Mouse (Mus musculus): ENCODE measurements around the gene Ap2a2. TPM values are rescaled to one million over a fixed set of nuclear protein-coding genes. Genes with fewer than 3 reads are reported as not detected.

The Ap2a2 gene
- polyA plus RNA-seq, 2 experiments = 39.5 to 71.6 TPM

- no peaks in the 10 kb centered on the region for H3K27me3 ChIP-seq (ENCODE audit: control insufficient read depth, insufficient read depth, low read length)
- H3K9ac ChIP-seq (ENCODE audit: low read depth, low read length, severe bottlenecking) = no peak overlapping the region
- no peak for ATAC-seq (ENCODE audit: low FRiP score, low read depth)
- H3K27ac ChIP-seq (replicated peaks; ENCODE audit: low read depth, low read length) = no peak overlapping the region
- no peaks in the 10 kb centered on the region for H3K4me1 ChIP-seq (ENCODE audit: control insufficient read depth, insufficient read depth, low read length)
- no peaks in the 10 kb centered on the region for H3K36me3 ChIP-seq (ENCODE audit: control insufficient read depth, insufficient read depth, low read length)
- TF ChIP-seq POLR2A (IDR thresholded peaks at IDR 0.05; ENCODE audit: borderline replicate concordance, extremely low read depth, insufficient read depth, insufficient read length) = no peak
- no peak for DNase-seq (ENCODE audit: low spot score)
- H3K9me3 ChIP-seq (ENCODE audit: control insufficient read depth, low read length) = no peaks in the 10 kb centered on the region
- H3K4me3 ChIP-seq (replicated peaks; ENCODE audit: low read length) = no peak overlapping the region
- 84% methylated on average over 5 of the region's 5 CpGs for WGBS
- no peak overlapping the region for H3K4me2 ChIP-seq (replicated peaks; ENCODE audit: low read depth, low read length, severe bottlenecking)
Observed at GRCm38 (mm10) chr7:141671626-141672291, 109.8 kb downstream of the Ap2a2 start.

- DNase-seq (ENCODE audit: low spot score) (no peak), ATAC-seq (ENCODE audit: low FRiP score, low read depth) (no peak)
- TF ChIP-seq POLR2A (IDR thresholded peaks at IDR 0.05; ENCODE audit: borderline replicate concordance, extremely low read depth, insufficient read depth, insufficient read length) = no peak
- no peak overlapping the region for H3K4me3 ChIP-seq (replicated peaks; ENCODE audit: low read length)
- no peaks in the 10 kb centered on the region for H3K4me1 ChIP-seq (ENCODE audit: control insufficient read depth, insufficient read depth, low read length)
- H3K9me3 ChIP-seq (ENCODE audit: control insufficient read depth, low read length) = no peaks in the 10 kb centered on the region
- H3K36me3 ChIP-seq (ENCODE audit: control insufficient read depth, insufficient read depth, low read length) = no peaks in the 10 kb centered on the region
- H3K27me3 ChIP-seq (ENCODE audit: control insufficient read depth, insufficient read depth, low read length) = no peaks in the 10 kb centered on the region
- H3K9ac ChIP-seq (ENCODE audit: low read depth, low read length, severe bottlenecking) = no peak overlapping the region
- 83% methylated on average over 4 of the region's 4 CpGs for WGBS
- H3K4me2 ChIP-seq (replicated peaks; ENCODE audit: low read depth, low read length, severe bottlenecking) = no peak overlapping the region
- no peak overlapping the region for H3K27ac ChIP-seq (replicated peaks; ENCODE audit: low read depth, low read length)
Observed at GRCm38 (mm10) chr7:141678922-141679321, 116.9 kb downstream of the Ap2a2 start.

Small RNA genes lying within 50 kb of the gene (microRNA-seq; reads per million reads assigned to microRNA genes)
- gene Mir7063 = 1.8 reads per million

Other genes starting within 250 kb of the Ap2a2 start
- 47.0 TPM in 2 replicates for gene Deaf1, start 234.5 kb upstream of the Ap2a2 start, polyA plus RNA-seq (2012; rRNA removed)
- 82.6 and 89.1 TPM in 2 replicates for gene Deaf1, start 234.5 kb upstream of the Ap2a2 start, polyA plus RNA-seq (2014; fragmentation: Nextera tagmentation; extraction: Ambion mirVana)
- gene Tmem80, start 234.4 kb upstream of the Ap2a2 start, polyA plus RNA-seq (2012; rRNA removed) = 55.6 and 59.5 TPM in 2 replicates
- gene Tmem80, start 234.4 kb upstream of the Ap2a2 start, polyA plus RNA-seq (2014; fragmentation: Nextera tagmentation; extraction: Ambion mirVana) = 23.4 and 23.6 TPM in 2 replicates
- gene Eps8l2, start 223.3 kb upstream of the Ap2a2 start, polyA plus RNA-seq (2012; rRNA removed) = 20.3 and 22.4 TPM in 2 replicates
- 17.0 and 19.0 TPM in 2 replicates for gene Eps8l2, start 223.3 kb upstream of the Ap2a2 start, polyA plus RNA-seq (2014; fragmentation: Nextera tagmentation; extraction: Ambion mirVana)
- gene Taldo1, start 170.0 kb upstream of the Ap2a2 start, polyA plus RNA-seq (2012; rRNA removed) = 161 and 188 TPM in 2 replicates
- 238 and 243 TPM in 2 replicates for gene Taldo1, start 170.0 kb upstream of the Ap2a2 start, polyA plus RNA-seq (2014; fragmentation: Nextera tagmentation; extraction: Ambion mirVana)
- gene Gatd1, start 148.0 kb upstream of the Ap2a2 start, polyA plus RNA-seq (2012; rRNA removed) = 92.3 and 108 TPM in 2 replicates
- gene Gatd1, start 148.0 kb upstream of the Ap2a2 start, polyA plus RNA-seq (2014; fragmentation: Nextera tagmentation; extraction: Ambion mirVana) = 49.0 and 51.2 TPM in 2 replicates
- 1.8 TPM in 2 replicates for gene Cend1, start 132.7 kb upstream of the Ap2a2 start, polyA plus RNA-seq (2012; rRNA removed)
- gene Cend1, start 132.7 kb upstream of the Ap2a2 start, polyA plus RNA-seq (2014; fragmentation: Nextera tagmentation; extraction: Ambion mirVana) = 0.66 and 0.75 TPM in 2 replicates
- gene Slc25a22, start 124.3 kb upstream of the Ap2a2 start, polyA plus RNA-seq (2012; rRNA removed) = 75.1 and 104 TPM in 2 replicates
- gene Slc25a22, start 124.3 kb upstream of the Ap2a2 start, polyA plus RNA-seq (2014; fragmentation: Nextera tagmentation; extraction: Ambion mirVana) = 22.8 and 32.2 TPM in 2 replicates
- 25.0 and 43.0 TPM in 2 replicates for gene Pidd1, start 118.1 kb upstream of the Ap2a2 start, polyA plus RNA-seq (2012; rRNA removed)
- gene Pidd1, start 118.1 kb upstream of the Ap2a2 start, polyA plus RNA-seq (2014; fragmentation: Nextera tagmentation; extraction: Ambion mirVana) = 6.9 and 8.2 TPM in 2 replicates
- gene Rplp2, start 114.8 kb upstream of the Ap2a2 start, polyA plus RNA-seq (2012; rRNA removed) = 909 and 1,375 TPM in 2 replicates
- gene Rplp2, start 114.8 kb upstream of the Ap2a2 start, polyA plus RNA-seq (2014; fragmentation: Nextera tagmentation; extraction: Ambion mirVana) = 1,364 and 1,396 TPM in 2 replicates
- 14.8 and 16.4 TPM in 2 replicates for gene Pnpla2, start 107.0 kb upstream of the Ap2a2 start, polyA plus RNA-seq (2012; rRNA removed)
- 14.5 and 14.8 TPM in 2 replicates for gene Pnpla2, start 107.0 kb upstream of the Ap2a2 start, polyA plus RNA-seq (2014; fragmentation: Nextera tagmentation; extraction: Ambion mirVana)
- gene Cracr2b, start 101.1 kb upstream of the Ap2a2 start, polyA plus RNA-seq (2012; rRNA removed) = 11.9 and 12.1 TPM in 2 replicates
- gene Cracr2b, start 101.1 kb upstream of the Ap2a2 start, polyA plus RNA-seq (2014; fragmentation: Nextera tagmentation; extraction: Ambion mirVana) = 8.3 and 8.8 TPM in 2 replicates
- 100 and 125 TPM in 2 replicates for gene Cd151, start 94.8 kb upstream of the Ap2a2 start, polyA plus RNA-seq (2012; rRNA removed)
- 44.2 and 44.4 TPM in 2 replicates for gene Cd151, start 94.8 kb upstream of the Ap2a2 start, polyA plus RNA-seq (2014; fragmentation: Nextera tagmentation; extraction: Ambion mirVana)
- 27.5 and 32.1 TPM in 2 replicates for gene Polr2l, start 87.0 kb upstream of the Ap2a2 start, polyA plus RNA-seq (2012; rRNA removed)
- gene Polr2l, start 87.0 kb upstream of the Ap2a2 start, polyA plus RNA-seq (2014; fragmentation: Nextera tagmentation; extraction: Ambion mirVana) = 59.4 and 61.0 TPM in 2 replicates
- gene Tspan4, start 86.9 kb upstream of the Ap2a2 start, polyA plus RNA-seq (2012; rRNA removed) = 101 and 165 TPM in 2 replicates
- 77.9 and 79.4 TPM in 2 replicates for gene Tspan4, start 86.9 kb upstream of the Ap2a2 start, polyA plus RNA-seq (2014; fragmentation: Nextera tagmentation; extraction: Ambion mirVana)
- gene Chid1, start 22.3 kb upstream of the Ap2a2 start, polyA plus RNA-seq (2012; rRNA removed) = 41.8 and 46.8 TPM in 2 replicates
- 43.5 and 46.3 TPM in 2 replicates for gene Chid1, start 22.3 kb upstream of the Ap2a2 start, polyA plus RNA-seq (2014; fragmentation: Nextera tagmentation; extraction: Ambion mirVana)
- 0.06 and 0.09 TPM in 2 replicates for gene Muc6, start 93.1 kb downstream of the Ap2a2 start, polyA plus RNA-seq (2012; rRNA removed)
- gene Muc6, start 93.1 kb downstream of the Ap2a2 start, polyA plus RNA-seq (2014; fragmentation: Nextera tagmentation; extraction: Ambion mirVana) = 0.12 and 0.18 TPM in 2 replicates
- gene Muc2, start 128.2 kb downstream of the Ap2a2 start, polyA plus RNA-seq (2012; rRNA removed) = 2.6 and 2.7 TPM in 2 replicates
- gene Muc2, start 128.2 kb downstream of the Ap2a2 start, polyA plus RNA-seq (2014; fragmentation: Nextera tagmentation; extraction: Ambion mirVana) = 0.43 and 1.3 TPM in 2 replicates
- 0.01 TPM in 2 replicates for gene Muc5ac, start 226.8 kb downstream of the Ap2a2 start, polyA plus RNA-seq (2012; rRNA removed)
- gene Muc5ac, start 226.8 kb downstream of the Ap2a2 start, polyA plus RNA-seq (2014; fragmentation: Nextera tagmentation; extraction: Ambion mirVana) = 0.06 TPM in 1 of 2 replicates, not detected in the other

Measured in limb, embryonic 14.5 days (tissue).